Mouse (Mus musculus) kidney, embryonic 14.5 days (tissue): Measurements from ENCODE around the gene Irf1. TPM values are rescaled to one million over a fixed set of nuclear protein-coding genes. Genes with fewer than 3 reads are reported as not detected.

Experiments used
- ATAC-seq: fragments of 200-750 bp; cut with Nextera tagmentation; 2 replicates; pipeline ENCODE4 v1.8.0; 2017; ENCODE audit warnings: moderate number of reproducible peaks, mild to moderate bottlenecking, moderate TSS enrichment, moderate library complexity; ENCODE audit not compliant: low FRiP score, low TSS enrichment
- H3K27ac ChIP-seq: fragments of 300-500 bp; sonication (generic); 2 replicates; pipeline ENCODE4 v1.5.1; 2014; ENCODE audit warnings: low read depth, mild to moderate bottlenecking, low read length, moderate library complexity, mixed read lengths
- H3K27me3 ChIP-seq: fragments of 300-500 bp; sonication (generic); 2 replicates; pipeline ENCODE4 v1.6.1; 2014; ENCODE audit warnings: mild to moderate bottlenecking, low read length; ENCODE audit not compliant: control insufficient read depth, insufficient read depth
- H3K36me3 ChIP-seq: fragments of 300-500 bp; sonication (generic); 2 replicates; pipeline ENCODE4 v1.6.1; 2014; ENCODE audit warnings: low read length, mixed read lengths; ENCODE audit not compliant: control insufficient read depth, insufficient read depth
- H3K4me1 ChIP-seq: fragments of 300-500 bp; sonication (generic); 2 replicates; pipeline ENCODE4 v1.6.1; 2014; ENCODE audit warnings: low read length, mixed read lengths; ENCODE audit not compliant: control insufficient read depth, insufficient read depth
- H3K4me2 ChIP-seq: fragments of 300-500 bp; sonication (generic); replicated peaks from 2 replicates; pipeline ENCODE4 v1.6.1; 2014; ENCODE audit warnings: low read depth, mild to moderate bottlenecking, low read length
- H3K4me3 ChIP-seq: fragments of 300-500 bp; sonication (generic); 2 replicates; pipeline ENCODE4 v1.5.1; 2014; ENCODE audit warnings: mild to moderate bottlenecking, low read length
- H3K9ac ChIP-seq: fragments of 300-500 bp; sonication (generic); 2 replicates; pipeline ENCODE4 v1.6.1; 2014; ENCODE audit warnings: low read depth, mild to moderate bottlenecking, low read length, moderate library complexity
- H3K9me3 ChIP-seq: fragments of 300-500 bp; sonication (generic); 2 replicates; pipeline ENCODE4 v1.6.1; 2016; ENCODE audit warnings: low read length; ENCODE audit not compliant: control insufficient read depth
- WGBS: fragments of 180-500 bp; shearing (Covaris S2); extraction: QIAGEN DNeasy Blood & Tissue Kit; methylation state at CpG from one replicate; pipeline ENCODE4 v1.1.7; 2014; 5-methylcytosine and 5-hydroxymethylcytosine counted together
- polyA plus RNA-seq: library from polyadenylated mRNA; unstranded; fragments of >200 nt; fragmentation: Nextera tagmentation; extraction: Ambion mirVana; gene quantifications from 2 replicates; pipeline ENCODE4 v1.2.1, GENCODE M21; 2014

Irf1 gene
- polyA plus RNA-seq, 1 experiment from 2014 or later = 13.2 TPM

- Histone ChIP-seq H3K36me3 (no peaks in the 10 kb centered on the region), H3K4me1 (no peaks in the 10 kb centered on the region), H3K9me3 (no peaks in the 10 kb centered on the region), H3K27me3 (no peaks in the 10 kb centered on the region), H3K9ac (no peak overlapping the region), H3K4me3 (no peak overlapping the region), H3K27ac (no peak overlapping the region), H3K4me2 (no peak overlapping the region)
- 36% methylated on average over 6 of the region's 6 CpGs for WGBS
- ATAC-seq = peak; percentile 70
Observed at GRCm38 (mm10) chr11:53737573-53737946, 32.3 kb upstream of the Irf1 start.

GRCm38 (mm10) chr11:53742353-53742752 is 27.5 kb upstream of the Irf1 start:
- no peak for ATAC-seq
- Histone ChIP-seq H3K4me1 (no peaks in the 10 kb centered on the region), H3K27ac (no peak overlapping the region), H3K27me3 (no peaks in the 10 kb centered on the region), H3K9me3 (no peaks in the 10 kb centered on the region), H3K4me2 (no peak overlapping the region), H3K4me3 (no peak overlapping the region), H3K9ac (no peak overlapping the region), H3K36me3 (no peaks in the 10 kb centered on the region)
- 50% methylated on average over 5 of the region's 5 CpGs for WGBS

GRCm38 (mm10) chr11:53745260-53745659 is 24.6 kb upstream of the Irf1 start:
- H3K36me3 ChIP-seq = no peaks in the 10 kb centered on the region
- H3K27ac ChIP-seq = no peak overlapping the region
- WGBS = 88% methylated on average over 2 of the region's 2 CpGs
- H3K4me3 ChIP-seq = no peak overlapping the region
- H3K27me3 ChIP-seq = no peaks in the 10 kb centered on the region
- no peaks in the 10 kb centered on the region for H3K9me3 ChIP-seq
- ATAC-seq = no peak
- no peaks in the 10 kb centered on the region for H3K4me1 ChIP-seq
- no peak overlapping the region for H3K4me2 ChIP-seq
- H3K9ac ChIP-seq = no peak overlapping the region

DNA sequence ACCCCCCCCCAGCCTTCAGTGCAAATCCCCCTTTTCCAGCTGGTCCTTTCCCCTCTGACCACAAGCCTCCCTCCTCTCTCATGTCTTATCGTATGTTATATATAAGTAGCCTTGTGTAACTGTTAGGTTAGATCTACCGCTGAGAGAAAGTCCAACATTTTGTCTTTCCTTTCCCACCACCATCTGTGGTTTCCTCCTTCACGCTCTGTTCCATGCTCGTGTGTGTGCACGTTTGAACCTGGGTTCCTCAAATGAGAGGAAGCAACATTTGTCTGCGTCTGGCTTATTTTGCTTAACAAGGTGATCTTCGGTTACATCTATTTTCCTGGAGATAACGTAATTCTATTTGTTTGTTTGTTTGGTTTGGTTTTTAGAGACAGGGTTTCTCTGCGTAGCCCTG is 21.8 kb upstream of the Irf1 start:
- H3K27me3 ChIP-seq = no peaks in the 10 kb centered on the region
- H3K9me3 ChIP-seq = no peaks in the 10 kb centered on the region
- WGBS = 85% methylated on average over 9 of the region's 9 CpGs
- no peak overlapping the region for H3K4me2 ChIP-seq
- no peak overlapping the region for H3K9ac ChIP-seq
- no peak for ATAC-seq
- H3K27ac ChIP-seq = no peak overlapping the region
- no peaks in the 10 kb centered on the region for H3K4me1 ChIP-seq
- no peaks in the 10 kb centered on the region for H3K36me3 ChIP-seq
- no peak overlapping the region for H3K4me3 ChIP-seq

- Histone ChIP-seq H3K9ac (no peak overlapping the region), H3K27me3 (no peaks in the 10 kb centered on the region), H3K4me2 (no peak overlapping the region), H3K36me3 (no peaks in the 10 kb centered on the region), H3K27ac (no peak overlapping the region), H3K4me3 (no peak overlapping the region), H3K4me1 (no peaks in the 10 kb centered on the region), H3K9me3 (no peaks in the 10 kb centered on the region)
- ATAC-seq = no peak
- 83% methylated on average over 6 of the region's 6 CpGs for WGBS
Observed at GRCm38 (mm10) chr11:53748614-53749013, 21.2 kb upstream of the Irf1 start.

GRCm38 (mm10) chr11:53749306-53749705 is 20.5 kb upstream of the Irf1 start:
- ATAC-seq = no peak
- H3K36me3 ChIP-seq = no peaks in the 10 kb centered on the region
- no peaks in the 10 kb centered on the region for H3K4me1 ChIP-seq
- H3K27ac ChIP-seq = no peak overlapping the region
- H3K4me3 ChIP-seq = no peak overlapping the region
- H3K27me3 ChIP-seq = no peaks in the 10 kb centered on the region
- H3K9ac ChIP-seq = no peak overlapping the region
- WGBS = 66% methylated on average over 4 of the region's 4 CpGs
- H3K4me2 ChIP-seq = no peak overlapping the region
- no peaks in the 10 kb centered on the region for H3K9me3 ChIP-seq

DNA sequence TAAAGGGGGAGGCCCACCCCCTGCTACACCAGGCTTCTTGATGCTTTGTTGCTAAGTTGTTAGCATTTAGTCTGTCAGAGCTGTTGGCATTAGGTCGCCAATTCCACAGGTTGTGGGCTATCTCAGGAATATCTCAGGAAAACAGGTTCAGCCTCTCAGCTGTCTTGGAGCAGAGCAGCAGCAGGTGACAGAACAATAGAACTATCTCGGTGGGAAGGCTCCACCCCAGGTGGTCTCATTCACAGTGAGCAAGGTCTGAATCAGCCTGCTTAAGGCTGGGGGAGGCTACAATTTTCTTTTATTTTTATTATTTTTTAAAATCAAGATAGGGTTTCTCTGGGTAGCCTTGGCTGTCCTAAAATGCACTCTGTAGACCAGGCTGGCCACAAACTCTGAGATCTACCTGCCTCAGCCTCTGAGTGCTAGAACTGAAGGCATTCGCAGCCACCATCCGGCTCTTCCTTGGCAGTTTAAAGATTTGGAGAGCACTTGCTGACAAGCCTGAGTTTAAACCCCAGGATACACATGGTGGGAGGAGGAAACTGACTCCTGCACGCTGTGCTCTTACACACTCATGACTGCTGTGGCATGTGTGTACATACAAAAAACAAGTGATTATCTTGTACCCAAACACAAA is 20.0 kb upstream of the Irf1 start:
- ATAC-seq = no peak
- Histone ChIP-seq H3K9me3 (no peaks in the 10 kb centered on the region), H3K36me3 (no peaks in the 10 kb centered on the region), H3K27ac (no peak overlapping the region), H3K4me3 (no peak overlapping the region), H3K27me3 (no peaks in the 10 kb centered on the region), H3K9ac (no peak overlapping the region), H3K4me1 (no peaks in the 10 kb centered on the region), H3K4me2 (no peak overlapping the region)
- WGBS = 61% methylated on average over 5 of the region's 5 CpGs

GRCm38 (mm10) chr11:53755011-53755595 is 14.7 kb upstream of the Irf1 start:
- Histone ChIP-seq H3K9me3 (no peaks in the 10 kb centered on the region), H3K4me2 (no peak overlapping the region), H3K27me3 (no peaks in the 10 kb centered on the region), H3K4me1 (peaks cover 11% of the 10 kb centered on the region), H3K36me3 (no peaks in the 10 kb centered on the region), H3K9ac (no peak overlapping the region), H3K27ac (no peak overlapping the region), H3K4me3 (no peak overlapping the region)
- 85% methylated on average over 12 of the region's 12 CpGs for WGBS
- ATAC-seq = no peak

DNA sequence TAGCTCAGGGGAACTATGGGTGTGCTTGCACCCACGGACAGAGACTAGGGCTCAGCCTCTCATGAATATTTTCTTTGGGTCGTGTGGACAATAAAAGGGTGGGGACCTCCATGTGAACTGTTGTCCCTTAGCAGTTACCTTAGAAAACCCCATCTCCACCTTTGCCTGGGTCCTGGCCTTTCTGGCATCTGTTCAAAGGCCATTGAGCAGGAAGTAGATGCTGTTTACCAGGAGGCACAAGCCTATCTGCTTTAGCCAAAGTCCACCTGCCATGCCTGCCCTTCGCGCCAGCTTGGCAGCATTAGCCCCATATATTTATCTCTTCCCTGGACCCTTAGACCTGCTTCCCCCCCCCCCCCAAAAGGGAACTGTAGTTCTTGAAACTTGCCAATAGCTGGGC is 12.2 kb upstream of the Irf1 start:
- H3K9me3 ChIP-seq = no peaks in the 10 kb centered on the region
- no peak overlapping the region for H3K27ac ChIP-seq
- H3K4me3 ChIP-seq = no peak overlapping the region
- H3K9ac ChIP-seq = no peak overlapping the region
- no peak for ATAC-seq
- H3K36me3 ChIP-seq = no peaks in the 10 kb centered on the region
- no peaks in the 10 kb centered on the region for H3K27me3 ChIP-seq
- WGBS = 84% methylated on average over 4 of the region's 4 CpGs
- H3K4me1 ChIP-seq = peaks cover 25% of the 10 kb centered on the region
- no peak overlapping the region for H3K4me2 ChIP-seq
